Mouse (Mus musculus) erythroblast, adult 5-6 weeks (primary cell): Measurements from ENCODE around the gene Has3. TPM values are rescaled to one million over a fixed set of nuclear protein-coding genes. Genes with fewer than 3 reads are reported as not detected.

ENCODE experiments used
- ATAC-seq: replicated peaks from 2 replicates; pipeline ENCODE4 v1.8.0; 2016; ENCODE audit warnings: moderate number of reproducible peaks, mild to moderate bottlenecking, moderate TSS enrichment, inconsistent platforms; ENCODE audit not compliant: poor library complexity, low FRiP score, severe bottlenecking
- total RNA-seq, 2 experiments: library from RNA; stranded (forward) in 1 of 2; stranded (reverse) in 1 of 2; fragments of 150-400 nt in 1 of 2; fragments of 200-764, 138-1000 nt in 1 of 2; gene quantifications; 2 replicates each; pipeline versions ENCODE4 v1.2.3 to v1.2.4; 2015 to 2017; ENCODE audit warnings: low replicate concordance in 2 of 2

Gene Has3
- total RNA-seq (2015; ENCODE audit: low replicate concordance) (not detected in 2 replicates), total RNA-seq (2017; ENCODE audit: low replicate concordance) (not detected in 2 replicates)

GRCm38 (mm10) chr8:106870051-106870450 lies at the start of gene Has3:
Gene Has3 (plus strand): TSS chr8:106870242.
- ATAC-seq: no peak

GRCm38 (mm10) chr8:106820553-106821515 lies 49.2 kb upstream of the Has3 start:
- ATAC-seq: no peak

- no peak for ATAC-seq
Observed at GRCm38 (mm10) chr8:106828921-106829320, 41.1 kb upstream of the Has3 start.

GRCm38 (mm10) chr8:106829526-106830045 lies 40.5 kb upstream of the Has3 start:
- no peak for ATAC-seq

GRCm38 (mm10) chr8:106834899-106835298 lies 35.1 kb upstream of the Has3 start:
- ATAC-seq: no peak

- no peak for ATAC-seq
Observed at GRCm38 (mm10) chr8:106836525-106836924, 33.5 kb upstream of the Has3 start.

GRCm38 (mm10) chr8:106838803-106839202 lies 31.2 kb upstream of the Has3 start:
- ATAC-seq: no peak

GRCm38 (mm10) chr8:106839209-106840001 lies 30.6 kb upstream of the Has3 start:
- no peak for ATAC-seq

- ATAC-seq: no peak
Observed at GRCm38 (mm10) chr8:106850034-106850433, 20.0 kb upstream of the Has3 start.

GRCm38 (mm10) chr8:106854534-106855241 lies 15.4 kb upstream of the Has3 start:
- no peak for ATAC-seq

- ATAC-seq: no peak
Observed at GRCm38 (mm10) chr8:106855242-106855562, 14.8 kb upstream of the Has3 start.

- ATAC-seq: no peak
Observed at GRCm38 (mm10) chr8:106862845-106863244, 7.2 kb upstream of the Has3 start.

- no peak for ATAC-seq
Observed at GRCm38 (mm10) chr8:106865354-106865753, 4.7 kb upstream of the Has3 start.

- no peak for ATAC-seq
Observed at GRCm38 (mm10) chr8:106870537-106871327, 690 bp downstream of the Has3 start.

- ATAC-seq: no peak
Observed at GRCm38 (mm10) chr8:106871328-106871926, 1.4 kb downstream of the Has3 start.

- no peak for ATAC-seq
Observed at GRCm38 (mm10) chr8:106871931-106872371, 1.9 kb downstream of the Has3 start.

GRCm38 (mm10) chr8:106872454-106873034 lies 2.5 kb downstream of the Has3 start:
- no peak for ATAC-seq

GRCm38 (mm10) chr8:106880121-106880707 lies 10.2 kb downstream of the Has3 start:
- no peak for ATAC-seq
